Mouse (Mus musculus) C2C12 (cell line): ENCODE data around the gene Txn2. TPM values are rescaled to one million over a fixed set of nuclear protein-coding genes. Genes with fewer than 3 reads are reported as not detected.

Experiments
- H3K27me3 ChIP-seq: one replicate; pipeline ENCODE4 v1.6.1; 2011; ENCODE audit not compliant: control insufficient read depth, insufficient read depth, insufficient read length
- H3K36me3 ChIP-seq: one replicate; pipeline ENCODE4 v1.6.1; 2011; ENCODE audit not compliant: control insufficient read depth, insufficient read depth
- H3K4me3 ChIP-seq: one replicate; pipeline ENCODE4 v1.5.1; 2011; ENCODE audit warnings: mild to moderate bottlenecking, control low read depth; ENCODE audit not compliant: poor library complexity, insufficient read depth, severe bottlenecking
- H3K79me2 ChIP-seq: one replicate; pipeline ENCODE4 v1.6.1; 2011; ENCODE audit not compliant: control insufficient read depth, insufficient read depth
- H3K79me3 ChIP-seq: one replicate; pipeline ENCODE4 v1.6.1; 2011; ENCODE audit warnings: low read depth, control low read depth
- H3ac ChIP-seq: one replicate; pipeline ENCODE3; 2011; ENCODE audit warnings: low read depth; ENCODE audit not compliant: control insufficient read depth, insufficient read length
- CEBPB ChIP-seq: IDR thresholded peaks from one replicate; pipeline ENCODE4 v1.6.1; 2011; ENCODE audit warnings: low read depth, mild to moderate bottlenecking, control low read depth, moderate library complexity
- CTCF ChIP-seq: IDR thresholded peaks from one replicate; pipeline ENCODE4 v1.5.1; 2011; ENCODE audit not compliant: control insufficient read depth, insufficient read depth, insufficient read length
- FOSL1 ChIP-seq: IDR thresholded peaks from one replicate; pipeline ENCODE4 v1.8.0; 2011; ENCODE audit warnings: mild to moderate bottlenecking, low read length; ENCODE audit not compliant: poor library complexity, insufficient read depth, severe bottlenecking
- MAX ChIP-seq: IDR thresholded peaks from one replicate; pipeline ENCODE4 v1.6.1; 2011; ENCODE audit warnings: mild to moderate bottlenecking, control low read depth
- MYOD1 ChIP-seq: IDR thresholded peaks from one replicate; pipeline ENCODE4 v1.6.1; 2011; ENCODE audit warnings: low read depth; ENCODE audit not compliant: control insufficient read depth, insufficient read length
- MYOG ChIP-seq: IDR thresholded peaks from one replicate; pipeline ENCODE4 v1.6.1; 2011; ENCODE audit not compliant: control insufficient read depth, insufficient read length; ENCODE audit errors: extremely low read depth
- USF1 ChIP-seq: IDR thresholded peaks from one replicate; pipeline ENCODE4 v1.6.1; 2011; ENCODE audit warnings: low read depth, mild to moderate bottlenecking, control low read depth, moderate library complexity
- polyA plus RNA-seq: library from polyadenylated mRNA; unstranded; fragments of >200 nt; fragmentation: generic; extraction: Trizol; gene quantifications from one replicate; pipeline ENCODE4 v1.2.1, GENCODE M21; 2012; ENCODE audit warnings: missing spikeins

Gene Txn2
- polyA plus RNA-seq, 1 experiment = 371 TPM

- peak overlapping the region; percentile 27 for H3K4me3 ChIP-seq
These were observed 45.2 kb downstream of the Txn2 start for GRCm38 (mm10) chr15:77883697-77884010.

DNA sequence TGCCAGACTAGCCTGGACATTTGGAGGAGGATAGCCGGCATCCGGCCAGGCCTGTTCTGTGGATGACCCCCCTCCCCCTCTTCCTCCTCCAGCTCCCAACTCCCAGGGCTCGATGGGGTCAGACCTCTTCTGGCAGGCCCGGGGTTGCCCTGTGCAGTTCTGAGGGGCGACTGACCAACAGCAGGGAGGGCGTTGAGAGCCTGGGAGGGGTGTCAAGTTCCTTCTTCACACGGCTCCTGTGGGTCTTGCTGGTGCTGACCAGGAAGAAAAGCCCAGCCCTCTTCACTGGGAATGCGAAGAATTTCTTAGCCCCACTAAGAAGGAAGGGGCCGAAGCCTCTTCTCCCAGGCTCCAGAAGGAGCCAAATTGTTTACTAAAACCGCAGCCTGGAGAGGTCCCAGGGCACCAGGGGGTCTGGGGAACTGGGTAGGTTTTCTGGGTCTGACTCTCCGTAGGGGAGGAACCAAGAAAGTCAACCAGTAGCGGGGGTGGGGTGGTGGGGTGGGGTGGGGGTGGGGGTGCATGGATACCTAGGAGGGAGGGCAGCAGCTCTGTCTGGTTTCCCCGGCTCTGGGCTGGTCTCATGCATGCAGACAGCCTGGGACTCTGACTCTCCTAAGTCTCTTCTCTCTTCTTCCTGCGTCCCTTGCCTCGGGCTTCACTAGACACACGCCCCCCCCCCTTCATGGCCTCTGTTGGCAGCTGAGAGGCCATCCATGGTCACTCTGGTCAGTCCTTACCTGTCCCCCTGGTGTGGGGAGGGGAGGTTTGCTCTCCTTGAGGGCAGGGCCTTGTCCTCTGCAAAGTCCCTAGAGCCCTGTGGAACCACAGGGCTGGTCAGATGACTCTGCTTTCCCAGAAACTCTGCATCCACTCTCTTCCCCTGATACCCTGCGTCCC lies 45.8 kb downstream of the Txn2 start:
- H3K79me3 ChIP-seq = peaks cover 9% of the 10 kb centered on the region
- peaks cover 27% of the 10 kb centered on the region for H3K79me2 ChIP-seq
- no peaks in the 10 kb centered on the region for H3K36me3 ChIP-seq
- H3K4me3 ChIP-seq = peak overlapping the region; percentile 27
- H3K27me3 ChIP-seq = no peaks in the 10 kb centered on the region
- peak overlapping the region; percentile 53 for H3ac ChIP-seq
- TF ChIP-seq MAX = peak; percentile 57
- peak; percentile 20 for TF ChIP-seq USF1
- no peak for TF ChIP-seq CTCF
- no peak for TF ChIP-seq FOSL1
- TF ChIP-seq MYOG = no peak
- TF ChIP-seq CEBPB = no peak
- TF ChIP-seq MYOD1 = peak; percentile 41

More at GRCm38 (mm10) chr15:77883697-77884010, 45.2 kb downstream of the Txn2 start:
- no peaks in the 10 kb centered on the region for H3K36me3 ChIP-seq
- H3K79me2 ChIP-seq = peaks cover 27% of the 10 kb centered on the region
- H3K27me3 ChIP-seq = no peaks in the 10 kb centered on the region
- peaks cover 9% of the 10 kb centered on the region for H3K79me3 ChIP-seq
- TF ChIP-seq MYOD1 (peak; percentile 37), MAX (no peak), MYOG (no peak)
- peak overlapping the region; percentile 53 for H3ac ChIP-seq

DNA sequence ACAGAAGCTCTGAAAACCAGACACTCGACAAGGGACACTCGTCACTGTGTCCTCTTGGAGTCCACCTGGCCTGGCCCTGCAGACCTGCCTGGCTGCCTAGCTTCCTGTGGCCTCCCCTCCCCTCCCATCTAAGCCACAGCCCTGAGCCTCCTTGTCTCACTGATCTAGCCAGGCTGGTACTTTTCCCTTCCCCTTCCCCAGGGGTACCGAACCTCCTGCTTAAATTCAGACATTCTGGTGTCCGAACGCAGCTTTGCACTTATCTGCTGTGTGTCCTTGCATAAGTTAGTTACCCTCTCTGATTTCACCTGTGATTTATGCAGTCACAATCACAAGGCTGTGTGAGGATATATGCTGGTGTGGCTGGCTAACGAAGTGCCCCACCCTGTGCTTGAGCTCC lies 46.5 kb downstream of the Txn2 start:
- Histone ChIP-seq H3K79me3 (peaks cover 9% of the 10 kb centered on the region), H3K79me2 (peaks cover 27% of the 10 kb centered on the region), H3K27me3 (no peaks in the 10 kb centered on the region), H3K4me3 (peak overlapping the region; percentile 27), H3ac (peak overlapping the region; percentile 46), H3K36me3 (no peaks in the 10 kb centered on the region)
- TF ChIP-seq FOSL1 = no peak
- peak; percentile 5 for TF ChIP-seq MYOD1

GRCm38 (mm10) chr15:77881698-77882097 lies 47.1 kb downstream of the Txn2 start:
- H3K79me3 ChIP-seq = peaks cover 9% of the 10 kb centered on the region
- TF ChIP-seq MYOD1 = no peak
- peak; percentile 76 for TF ChIP-seq CEBPB
- peak; percentile 88 for TF ChIP-seq FOSL1
- peak; percentile 70 for TF ChIP-seq MAX
- TF ChIP-seq CTCF = no peak
- TF ChIP-seq MYOG = no peak
- TF ChIP-seq USF1 = no peak
- no peak overlapping the region for H3K4me3 ChIP-seq
- no peaks in the 10 kb centered on the region for H3K36me3 ChIP-seq
- peaks cover 27% of the 10 kb centered on the region for H3K79me2 ChIP-seq
- no peaks in the 10 kb centered on the region for H3K27me3 ChIP-seq
- H3ac ChIP-seq = peak overlapping the region; percentile 46

GRCm38 (mm10) chr15:77880738-77881137 lies 48.1 kb downstream of the Txn2 start:
- TF ChIP-seq CEBPB = no peak
- TF ChIP-seq FOSL1 = no peak
- TF ChIP-seq MYOD1 = no peak
- no peak for TF ChIP-seq CTCF
- TF ChIP-seq USF1 = no peak
- no peak for TF ChIP-seq MYOG
- TF ChIP-seq MAX = no peak
- Histone ChIP-seq H3K36me3 (no peaks in the 10 kb centered on the region), H3ac (no peak overlapping the region), H3K79me2 (peaks cover 27% of the 10 kb centered on the region), H3K27me3 (no peaks in the 10 kb centered on the region), H3K79me3 (peaks cover 9% of the 10 kb centered on the region), H3K4me3 (no peak overlapping the region)

DNA sequence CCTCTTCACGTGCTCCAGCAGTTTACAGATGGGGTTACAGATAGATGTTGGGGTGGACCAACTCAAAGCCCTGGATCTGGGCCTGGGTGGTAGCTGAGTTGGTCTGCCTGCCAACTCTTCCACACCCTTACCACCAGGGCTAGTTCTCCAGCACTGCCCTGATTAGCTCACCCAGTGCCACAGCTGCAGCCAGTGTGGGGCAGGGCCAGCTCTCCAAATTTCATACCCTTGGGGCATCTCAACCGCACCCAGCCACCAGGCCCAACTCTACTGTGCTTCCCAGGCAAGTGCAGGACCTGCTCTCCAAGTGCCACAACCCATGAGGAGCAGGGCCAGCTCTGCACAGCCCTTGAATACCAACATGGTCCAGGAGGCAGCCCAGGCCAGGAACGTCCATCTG lies 49.0 kb downstream of the Txn2 start:
- Histone ChIP-seq H3ac (no peak overlapping the region), H3K36me3 (no peaks in the 10 kb centered on the region), H3K79me3 (peaks cover 9% of the 10 kb centered on the region), H3K4me3 (no peak overlapping the region), H3K79me2 (peaks cover 19% of the 10 kb centered on the region), H3K27me3 (no peaks in the 10 kb centered on the region)
- peak; percentile 25 for TF ChIP-seq USF1
- no peak for TF ChIP-seq MYOD1
